Mouse (Mus musculus) right cerebral cortex, postnatal 36 days (tissue): Measurements from ENCODE around the gene Gm8764.
"Not testable (repeated sequence)": the region's sequence is repeated elsewhere in the genome, so short reads cannot be mapped to it uniquely, and the experiment has no call there.

Experiments
- DNase-seq, 2 experiments: peaks; one replicate each; pipeline ENCODE4 v3.0.0; 2022; ENCODE audit warnings: low spot score in 2 of 2, mixed read lengths in 1 of 2

Gene Gm8764

DNA sequence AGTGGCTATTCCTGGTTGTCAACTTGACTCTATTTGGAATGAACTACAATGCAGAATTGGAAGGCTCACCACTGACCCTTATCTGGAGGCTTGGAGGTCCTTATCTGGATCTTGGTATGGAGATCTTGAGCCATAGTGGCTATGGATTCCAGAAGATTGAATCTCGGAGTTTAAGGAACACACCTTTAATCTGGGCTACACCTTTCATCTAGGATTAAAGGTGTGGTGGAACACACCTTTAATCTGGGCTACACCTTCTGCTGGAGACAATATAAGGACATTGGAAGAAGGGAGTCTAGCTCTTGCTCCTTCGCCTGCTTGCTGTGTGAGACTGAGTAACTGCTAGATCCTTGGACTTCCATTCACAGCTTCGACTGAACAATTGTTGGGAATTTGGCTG lies at the start of gene Gm8764:
Gm8764 (plus strand) TSS at position 301 of the 400 bp plus-strand sequence.
- not testable (repeated sequence) for DNase-seq

DNA sequence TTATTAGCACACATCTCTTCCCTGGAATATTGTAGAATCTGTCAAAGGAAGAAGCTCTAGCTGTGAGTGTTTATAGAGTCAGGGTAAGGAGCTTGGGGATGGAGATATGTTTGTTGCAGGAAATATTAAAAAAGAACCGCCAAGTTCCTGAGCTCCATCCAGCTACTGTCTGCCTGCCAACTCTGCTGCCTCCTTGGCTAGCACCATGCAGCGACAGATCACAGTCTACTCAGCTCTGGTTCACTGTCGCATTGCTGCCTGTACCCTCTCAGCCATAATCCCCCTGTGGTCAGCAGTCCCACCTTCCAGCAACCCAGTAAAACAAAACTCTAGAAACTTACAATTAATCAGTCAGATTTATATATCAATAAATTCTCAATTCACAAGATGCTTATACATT lies 49.8 kb upstream of the Gm8764 start:
- no peak for DNase-seq

DNA sequence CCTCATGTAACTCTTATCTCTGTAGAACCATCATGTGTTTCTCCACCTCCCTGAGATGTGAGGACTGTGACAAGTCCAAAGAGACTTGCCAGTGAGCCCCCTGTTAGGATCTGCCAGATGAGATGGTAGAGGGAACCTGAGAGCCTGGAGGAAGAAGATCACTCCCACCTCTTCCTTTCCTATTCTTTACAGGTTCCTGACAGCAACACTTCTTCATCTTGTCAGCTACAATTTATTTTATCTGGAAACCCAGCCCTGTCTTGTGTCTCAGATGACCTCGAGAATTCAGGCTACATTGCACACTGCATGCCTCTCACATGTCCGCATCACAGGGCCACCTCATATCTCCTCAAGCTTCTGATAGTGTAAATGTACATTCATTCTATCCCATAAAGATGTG lies 41.5 kb upstream of the Gm8764 start:
- DNase-seq, result no peak

- not testable (repeated sequence) for DNase-seq
Measured at GRCm38 (mm10) chr10:104142687-104143086, 17.1 kb upstream of the Gm8764 start, which contains the start of gene Gm21293. Gene Gm21293 (plus strand): TSS chr10:104142987.

GRCm38 (mm10) chr10:104151197-104151596 lies 8.6 kb upstream of the Gm8764 start, which contains the start of gene Gm6763:
Gene Gm6763 (plus strand): TSS chr10:104151497.
- not testable (repeated sequence) for DNase-seq

GRCm38 (mm10) chr10:104168215-104168614 lies 8.4 kb downstream of the Gm8764 start, which contains the start of gene Gm21304:
Gene Gm21304 (plus strand): TSS chr10:104168515.
- not testable (repeated sequence) for DNase-seq

DNA sequence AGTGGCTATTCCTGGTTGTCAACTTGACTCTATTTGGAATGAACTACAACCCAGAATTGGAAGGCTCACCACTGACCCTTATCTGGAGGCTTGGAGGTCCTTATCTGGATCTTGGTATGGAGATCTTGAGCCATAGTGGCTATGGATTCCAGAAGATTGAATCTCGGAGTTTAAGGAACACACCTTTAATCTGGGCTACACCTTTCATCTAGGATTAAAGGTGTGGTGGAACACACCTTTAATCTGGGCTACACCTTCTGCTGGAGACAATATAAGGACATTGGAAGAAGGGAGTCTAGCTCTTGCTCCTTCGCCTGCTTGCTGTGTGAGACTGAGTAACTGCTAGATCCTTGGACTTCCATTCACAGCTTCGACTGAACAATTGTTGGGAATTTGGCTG lies 16.9 kb downstream of the Gm8764 start, which contains the start of gene Gm21312:
Gm21312 (plus strand) TSS at position 301 of the 400 bp plus-strand sequence.
- DNase-seq, result not testable (repeated sequence)

GRCm38 (mm10) chr10:104185233-104185632 lies 25.4 kb downstream of the Gm8764 start, which contains the start of gene Gm20765:
Gene Gm20765 (plus strand): TSS chr10:104185533.
- DNase-seq, result not testable (repeated sequence)

DNA sequence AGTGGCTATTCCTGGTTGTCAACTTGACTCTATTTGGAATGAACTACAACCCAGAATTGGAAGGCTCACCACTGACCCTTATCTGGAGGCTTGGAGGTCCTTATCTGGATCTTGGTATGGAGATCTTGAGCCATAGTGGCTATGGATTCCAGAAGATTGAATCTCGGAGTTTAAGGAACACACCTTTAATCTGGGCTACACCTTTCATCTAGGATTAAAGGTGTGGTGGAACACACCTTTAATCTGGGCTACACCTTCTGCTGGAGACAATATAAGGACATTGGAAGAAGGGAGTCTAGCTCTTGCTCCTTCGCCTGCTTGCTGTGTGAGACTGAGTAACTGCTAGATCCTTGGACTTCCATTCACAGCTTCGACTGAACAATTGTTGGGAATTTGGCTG lies 33.9 kb downstream of the Gm8764 start, which contains the start of gene Gm4340:
Gm4340 (plus strand) TSS at position 301 of the 400 bp plus-strand sequence.
- not testable (repeated sequence) for DNase-seq

DNA sequence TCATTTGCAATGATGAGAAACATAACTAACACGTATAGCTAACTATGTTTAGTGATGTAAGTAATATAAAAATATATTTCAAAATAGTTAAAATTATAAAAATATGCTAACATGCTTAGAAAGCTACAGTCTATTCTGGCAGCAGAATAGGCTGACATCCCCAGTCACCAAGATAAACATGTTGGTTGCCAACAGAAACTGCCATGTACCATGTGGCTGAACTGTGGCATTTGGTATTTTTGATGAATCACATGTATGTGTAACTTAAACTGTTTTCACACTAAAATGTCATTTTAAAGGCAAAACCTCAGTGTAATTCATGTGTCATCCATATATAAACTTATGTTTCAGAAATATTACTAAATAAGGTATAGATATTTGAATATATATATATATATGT lies 49.8 kb downstream of the Gm8764 start:
- no peak for DNase-seq

DNA sequence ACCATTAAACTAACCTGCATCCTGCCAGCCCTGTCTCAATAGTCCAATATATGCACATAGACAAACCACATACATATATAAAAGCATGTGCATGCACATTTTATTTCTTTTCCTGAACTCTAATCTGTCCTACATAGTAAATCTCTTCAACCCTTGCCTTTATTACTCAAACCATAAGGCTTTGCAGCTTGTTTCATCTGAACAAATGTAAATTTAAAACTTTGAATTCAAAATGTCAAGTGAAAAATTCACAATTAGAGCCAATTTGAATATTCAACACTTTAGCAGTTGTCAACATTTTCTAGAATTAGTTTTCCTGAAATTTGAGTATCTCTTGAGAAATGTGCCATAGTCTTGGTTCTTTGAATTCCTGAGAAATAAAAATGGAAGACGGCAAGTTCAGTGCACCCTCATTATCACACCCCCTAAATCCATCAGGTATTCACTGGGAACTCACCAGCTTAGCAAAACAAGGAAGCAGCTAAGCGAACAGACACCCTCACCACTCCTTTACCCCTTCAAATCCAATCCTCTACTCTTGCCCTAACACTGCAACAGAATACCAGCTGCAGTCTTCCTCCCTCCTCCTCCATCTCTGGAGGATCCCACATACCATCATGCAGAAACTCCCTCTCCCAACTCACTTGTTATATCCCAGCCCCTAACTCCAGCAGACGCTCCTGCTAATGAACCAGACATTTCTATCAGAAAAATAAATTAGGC lies 50.6 kb downstream of the Gm8764 start:
- no peak for DNase-seq
